Mouse (Mus musculus) CH12.LX (cell line): ENCODE measurements around the gene St5.

Source experiments
- CTCF ChIP-seq, 2 experiments: IDR thresholded peaks in 1 of 2; conservative IDR thresholded peaks in 1 of 2; 2 replicates each; pipeline ENCODE4 v1.5.1; 2011 to 2012; ENCODE audit warnings: low read depth in 2 of 2, low read length in 2 of 2, improper control_type of control experiment in 1 of 2, inconsistent platforms in 1 of 2, mild to moderate bottlenecking in 1 of 2, moderate library complexity in 1 of 2
- ELF1 ChIP-seq: IDR thresholded peaks from 2 replicates; pipeline ENCODE4 v1.6.1; 2014; ENCODE audit warnings: low read depth, mild to moderate bottlenecking, inconsistent platforms, low read length, improper control_type of control experiment
- POLR2A ChIP-seq: IDR thresholded peaks from 2 replicates; pipeline ENCODE4 v1.6.1; 2011; ENCODE audit warnings: low read depth, mild to moderate bottlenecking, improper control_type of control experiment, low read length
- SMC3 ChIP-seq: IDR thresholded peaks from 2 replicates; pipeline ENCODE4 v1.6.1; 2011; ENCODE audit warnings: low read depth, low read length, improper control_type of control experiment
- ZMIZ1 ChIP-seq: IDR thresholded peaks from 2 replicates; pipeline ENCODE4 v1.6.1; 2012; ENCODE audit warnings: low read depth, mild to moderate bottlenecking, inconsistent platforms, low read length, improper control_type of control experiment
- ZNF384 ChIP-seq: IDR thresholded peaks from 2 replicates; pipeline ENCODE4 v1.6.1; 2012; ENCODE audit warnings: low read depth, low read length, improper control_type of control experiment, inconsistent platforms

GRCm38 (mm10) chr7:109713434-109713982 is 10.1 kb upstream of the St5 start:
- TF ChIP-seq CTCF (conservative IDR thresholded peaks at IDR 0.05 in 1 of 2, IDR thresholded peaks at IDR 0.05 in 1 of 2; ENCODE audit: low read depth in 2 of 2, low read length in 2 of 2): no peak
- no peak for TF ChIP-seq POLR2A
- TF ChIP-seq ZNF384: no peak
- TF ChIP-seq ZMIZ1: no peak
- no peak for TF ChIP-seq SMC3
- TF ChIP-seq ELF1: no peak
